In genomic region chr9:58648406-58649264, GRCm38 (mm10) we compare ENCODE assay signal across 20 mouse cellular contexts.
A peak's percentile ranks its signal among the peaks of the same experiment; 100 is the strongest.
DNase-seq lines count a peak whose midpoint lies in the region; ATAC-seq and TF ChIP-seq lines count a peak whose summit lies in the region.
"Had no signal": no experiment of that assay in that cellular context is flagged by ENCODE, and none has a peak within 500 bp of the region (broad histone marks: within the 10 kb centered on the region; RNA-seq: fewer than 3 reads in every experiment).

No protein-coding gene starts in this region.

- no peak overlapping the region for H3K4me2 ChIP-seq in liver, embryonic 14.5 days (ENCODE audit: low read depth)
- H3K4me2 ChIP-seq: hindbrain, embryonic 15.5 days; neural tube, embryonic 13.5 days had no signal

- 81% methylated on average over 6 of the region's 6 CpGs for WGBS in liver, embryonic 14.5 days (ENCODE audit: insufficient replicate concordance)

- TF ChIP-seq EP300 in liver, embryonic 14.5 days (IDR thresholded peaks at IDR 0.05; ENCODE audit: low read depth) = no peak

- no peaks in the 10 kb centered on the region for H3K9me3 ChIP-seq in liver, embryonic 14.5 days (ENCODE audit: control insufficient read depth, low read length)
- H3K9me3 ChIP-seq: hindbrain, embryonic 15.5 days; neural tube, embryonic 13.5 days had no signal

- peak; percentile 84 for ATAC-seq in liver, embryonic 14.5 days (ENCODE audit: insufficient read depth)
- ATAC-seq: CD4-positive, CD25-positive, alpha-beta regulatory T cell, adult 4 months; forebrain, embryonic 14.5 days; intestine, embryonic 16.5 days; lung, postnatal 0 days had no signal

- H3K4me1 ChIP-seq in liver, embryonic 14.5 days (replicated peaks; ENCODE audit: control insufficient read depth in 2 of 2, insufficient read depth in 2 of 2, low read length in 1 of 2) = peaks cover 3 to 20% of the 10 kb centered on the region in 2 experiments
- H3K4me1 ChIP-seq: neural tube, embryonic 13.5 days had no signal

- H3K9ac ChIP-seq in liver, embryonic 14.5 days (replicated peaks) = no peak overlapping the region; the same call in 1 of the 2 replicates
- H3K9ac ChIP-seq: hindbrain, embryonic 15.5 days; neural tube, embryonic 13.5 days had no signal

- no peak for TF ChIP-seq CTCF in liver, embryonic 14.5 days (IDR thresholded peaks at IDR 0.05; ENCODE audit: low read depth)

- no peaks in the 10 kb centered on the region for H3K27me3 ChIP-seq in liver, embryonic 14.5 days (ENCODE audit: control insufficient read depth, insufficient read depth, low read length)
- H3K27me3 ChIP-seq: hindbrain, embryonic 15.5 days; neural tube, embryonic 13.5 days had no signal

- intact Hi-C loops in left cerebral cortex, postnatal 4 days (cut with DNase I) = no loop called here

- peaks cover 39% of the 10 kb centered on the region for H3K36me3 ChIP-seq in liver, embryonic 14.5 days (replicated peaks; ENCODE audit: control insufficient read depth, insufficient read depth, low read depth)

- no peak overlapping the region for H3K4me3 ChIP-seq in liver, embryonic 14.5 days (ENCODE audit: insufficient read depth in 1 of 2, low read depth in 2 of 2, low read length in 2 of 2)
- H3K4me3 ChIP-seq: erythroblast, embryonic 14.5 days; hindbrain, embryonic 15.5 days; neural tube, embryonic 13.5 days had no signal

- peak; percentile 21 for DNase-seq in cerebellum, adult 9-10 months
- no peak for DNase-seq in cerebellum, adult 8-10 months
- DNase-seq in ES-CJ7 (ENCODE audit: low read depth, low spot score) = peak; percentile 46
- peak; percentile 37 for DNase-seq in brain, adult 2 months (ENCODE audit: low read depth, low spot score)
- DNase-seq in liver, embryonic 14.5 days (ENCODE audit: low read depth in 3 of 3, low spot score in 3 of 3) = no peak
- no peak for DNase-seq in left cerebral cortex, postnatal 4 days
- DNase-seq in frontal cortex, postnatal 25 days (ENCODE audit: low spot score in 2 of 2) = no peak
- no peak for DNase-seq in layer of hippocampus, postnatal 25 days (ENCODE audit: extremely low spot score in 1 of 2, low spot score in 1 of 2)
- DNase-seq: adrenal gland, adult 8-10 months; heart, postnatal 4 days; kidney, postnatal 36 days; midbrain, embryonic 14.5 days had no signal

- peak overlapping the region; percentile 24; the same call in 1 of the 2 replicates for H3K27ac ChIP-seq in liver, embryonic 14.5 days
- H3K27ac ChIP-seq: hindbrain, embryonic 15.5 days; neural tube, embryonic 13.5 days; stomach, postnatal 0 days had no signal

Comparison
In these comparisons a context has a peak if more than half of its experiments do, and no peak if none do; other contexts are left out.
1. DNase-seq: peak in cerebellum, adult 9-10 months (single experiment), ES-CJ7 (single experiment) and brain, adult 2 months (single experiment); none in cerebellum, adult 8-10 months (single experiment), liver, embryonic 14.5 days (0 of 3), left cerebral cortex, postnatal 4 days (single experiment), frontal cortex, postnatal 25 days (0 of 2) and layer of hippocampus, postnatal 25 days (0 of 2).